Mouse (Mus musculus) brain, embryonic 14.5 days (tissue): ENCODE results near the gene Rpl39.

Source experiments
- CTCF ChIP-seq: fragments of 200-500 bp; IDR thresholded peaks from 2 replicates; pipeline ENCODE4 v1.5.1; 2012; ENCODE audit warnings: inconsistent platforms, mild to moderate bottlenecking, moderate library complexity, borderline replicate concordance; ENCODE audit not compliant: insufficient read depth, insufficient read length; ENCODE audit errors: extremely low read depth
- POLR2A ChIP-seq: fragments of 200-500 bp; IDR thresholded peaks from 2 replicates; pipeline ENCODE4 v1.6.1; 2012; ENCODE audit warnings: mild to moderate bottlenecking, inconsistent platforms, borderline replicate concordance; ENCODE audit not compliant: poor library complexity, insufficient read depth, insufficient read length, severe bottlenecking; ENCODE audit errors: extremely low read depth

DNA sequence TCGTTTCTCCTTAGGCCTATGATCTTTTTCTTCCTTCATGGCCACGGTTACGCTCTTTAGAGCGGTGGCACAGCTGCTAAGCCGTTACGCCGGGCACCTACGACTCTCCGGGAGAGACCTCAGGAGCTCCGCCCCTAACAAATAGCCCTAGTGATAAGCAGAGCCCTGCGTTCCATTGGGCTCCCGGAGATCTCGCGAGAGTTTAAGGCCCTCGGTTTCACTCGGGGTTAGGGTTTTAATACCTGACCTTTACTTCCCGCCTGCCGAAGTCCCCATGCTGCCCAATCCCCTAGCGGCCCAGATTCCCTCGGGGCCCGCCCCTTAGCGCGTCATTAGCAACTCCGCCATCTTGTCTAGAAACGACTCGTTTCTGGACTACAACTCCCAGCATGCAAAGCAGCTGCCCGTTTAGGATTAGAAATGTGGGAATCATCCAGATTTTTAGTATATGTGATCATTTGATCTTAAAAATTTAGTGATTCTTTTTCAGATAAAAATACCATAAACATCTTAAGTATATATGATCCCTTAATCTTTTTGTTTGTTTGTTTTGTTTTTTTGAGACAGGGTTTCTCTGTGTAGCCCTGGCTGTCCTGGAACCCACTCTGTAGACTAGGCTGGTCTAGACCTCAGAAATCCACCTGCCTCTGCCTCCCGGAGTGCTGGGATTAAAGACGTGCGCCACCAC, 25.1 kb upstream of the Rpl39 start, which contains the start of gene Upf3b:
- TF ChIP-seq CTCF, result no peak
- peak; percentile 39; the same call in 1 of the 2 replicates for TF ChIP-seq POLR2A
